Mouse (Mus musculus) stomach, postnatal 0 days (tissue): ENCODE results near the gene Glb1. TPM values are rescaled to one million over a fixed set of nuclear protein-coding genes. Genes with fewer than 3 reads are reported as not detected.

Experiments used
- ATAC-seq: fragments of 200-750 bp; cut with Nextera tagmentation; 2 replicates; pipeline ENCODE4 v1.8.0; 2017; ENCODE audit not compliant: low FRiP score, low TSS enrichment
- DNase-seq: peaks from one replicate; pipeline ENCODE4 v3.0.0-alpha.2; 2016; ENCODE audit warnings: low spot score
- H3K27ac ChIP-seq: fragments of 300-500 bp; sonication (generic); replicated peaks from 2 replicates; pipeline ENCODE4 v1.5.1; 2014; ENCODE audit warnings: mild to moderate bottlenecking, control low read depth
- H3K27me3 ChIP-seq: fragments of 300-500 bp; sonication (generic); 2 replicates; pipeline ENCODE4 v1.6.1; 2014; ENCODE audit warnings: low read length; ENCODE audit not compliant: control insufficient read depth, insufficient read depth
- H3K36me3 ChIP-seq: fragments of 300-500 bp; sonication (generic); 2 replicates; pipeline ENCODE4 v1.6.1; 2014; ENCODE audit warnings: low read length, mixed read lengths; ENCODE audit not compliant: control insufficient read depth, insufficient read depth
- H3K4me1 ChIP-seq: fragments of 300-500 bp; sonication (generic); replicated peaks from 2 replicates; pipeline ENCODE4 v1.6.1; 2014; ENCODE audit warnings: antibody characterized with exemption; ENCODE audit not compliant: control insufficient read depth, insufficient read depth
- H3K4me2 ChIP-seq: fragments of 300-500 bp; sonication (generic); replicated peaks from 2 replicates; pipeline ENCODE4 v1.6.1; 2014; ENCODE audit warnings: low read depth, mild to moderate bottlenecking, control low read depth, moderate library complexity
- H3K4me3 ChIP-seq: fragments of 300-500 bp; sonication (generic); 2 replicates; pipeline ENCODE4 v1.5.1; 2014; ENCODE audit warnings: low read depth, low read length, control low read depth
- H3K9ac ChIP-seq: fragments of 300-500 bp; sonication (generic); 2 replicates; pipeline ENCODE4 v1.6.1; 2014; ENCODE audit warnings: mild to moderate bottlenecking, low read length, control low read depth, mixed read lengths
- H3K9me3 ChIP-seq: fragments of 300-500 bp; sonication (generic); 2 replicates; pipeline ENCODE4 v1.6.1; 2016; ENCODE audit warnings: low read length; ENCODE audit not compliant: control insufficient read depth
- CTCF ChIP-seq: IDR thresholded peaks from 2 replicates; pipeline ENCODE4 v1.5.1; 2016; ENCODE audit warnings: antibody characterized with exemption, low read depth, mild to moderate bottlenecking, moderate library complexity
- EP300 ChIP-seq: optimal IDR thresholded peaks from 2 replicates; pipeline ENCODE3; 2016; ENCODE audit warnings: antibody characterized with exemption
- WGBS: fragments of 180-500 bp; shearing (Covaris S2); extraction: QIAGEN DNeasy Blood & Tissue Kit; methylation state at CpG from one replicate; pipeline ENCODE4 v1.1.7; 2014; 5-methylcytosine and 5-hydroxymethylcytosine counted together
- polyA plus RNA-seq: library from polyadenylated mRNA; unstranded; fragments of >200 nt; fragmentation: Nextera tagmentation; extraction: Ambion mirVana; gene quantifications from 2 replicates; pipeline ENCODE4 v1.2.1, GENCODE M21; 2015

Glb1 gene
- polyA plus RNA-seq, 1 experiment from 2014 or later = 28.2 TPM

GRCm38 (mm10) chr9:114413866-114414265 lies 13.0 kb downstream of the Glb1 start:
- Histone ChIP-seq H3K27ac (no peak overlapping the region), H3K36me3 (peaks cover 6% of the 10 kb centered on the region), H3K9me3 (no peaks in the 10 kb centered on the region), H3K4me1 (no peaks in the 10 kb centered on the region), H3K9ac (no peak overlapping the region), H3K4me2 (no peak overlapping the region), H3K4me3 (no peak overlapping the region), H3K27me3 (no peaks in the 10 kb centered on the region)
- no peak for DNase-seq
- TF ChIP-seq EP300 = no peak
- TF ChIP-seq CTCF = no peak
- WGBS = 76% methylated on average over 12 of the region's 12 CpGs
- ATAC-seq = no peak

GRCm38 (mm10) chr9:114415701-114416100 lies 14.8 kb downstream of the Glb1 start:
- ATAC-seq = peak; percentile 16; the same call in 1 of the 2 replicates
- Histone ChIP-seq H3K4me1 (no peaks in the 10 kb centered on the region), H3K4me3 (no peak overlapping the region), H3K27ac (0 out of 2 replicates have a peak overlapping the region, but pooled peaks have one; percentile 18), H3K9me3 (no peaks in the 10 kb centered on the region), H3K36me3 (no peaks in the 10 kb centered on the region; the same call in 1 of the 2 replicates), H3K9ac (no peak overlapping the region), H3K27me3 (no peaks in the 10 kb centered on the region), H3K4me2 (no peak overlapping the region)
- peak; percentile 54 for DNase-seq
- WGBS = 28% methylated on average over 11 of the region's 11 CpGs
- TF ChIP-seq EP300 = no peak
- TF ChIP-seq CTCF = peak; percentile 89

- Histone ChIP-seq H3K4me2 (no peak overlapping the region), H3K9me3 (no peaks in the 10 kb centered on the region), H3K36me3 (no peaks in the 10 kb centered on the region; the same call in 1 of the 2 replicates), H3K27ac (no peak overlapping the region), H3K27me3 (no peaks in the 10 kb centered on the region), H3K9ac (no peak overlapping the region), H3K4me3 (no peak overlapping the region), H3K4me1 (no peaks in the 10 kb centered on the region)
- DNase-seq = no peak
- TF ChIP-seq CTCF (no peak), EP300 (no peak)
- WGBS = 86% methylated on average over 21 of the region's 21 CpGs
- ATAC-seq = no peak
Observed at GRCm38 (mm10) chr9:114416646-114417517, 16.0 kb downstream of the Glb1 start.

GRCm38 (mm10) chr9:114418187-114418586 lies 17.3 kb downstream of the Glb1 start:
- no peaks in the 10 kb centered on the region for H3K4me1 ChIP-seq
- no peak for TF ChIP-seq EP300
- TF ChIP-seq CTCF = peak; percentile 81
- no peaks in the 10 kb centered on the region; the same call in 1 of the 2 replicates for H3K36me3 ChIP-seq
- WGBS = 88% methylated on average over 7 of the region's 7 CpGs
- no peak overlapping the region for H3K4me3 ChIP-seq
- no peak overlapping the region for H3K4me2 ChIP-seq
- H3K27ac ChIP-seq = no peak overlapping the region
- H3K27me3 ChIP-seq = no peaks in the 10 kb centered on the region
- DNase-seq (peak; percentile 53), ATAC-seq (no peak)
- H3K9me3 ChIP-seq = no peaks in the 10 kb centered on the region
- no peak overlapping the region for H3K9ac ChIP-seq

GRCm38 (mm10) chr9:114420443-114420842 lies 19.6 kb downstream of the Glb1 start:
- Histone ChIP-seq H3K9ac (no peak overlapping the region), H3K27ac (no peak overlapping the region), H3K27me3 (no peaks in the 10 kb centered on the region), H3K36me3 (no peaks in the 10 kb centered on the region; the same call in 1 of the 2 replicates), H3K4me1 (no peaks in the 10 kb centered on the region), H3K9me3 (no peaks in the 10 kb centered on the region), H3K4me2 (no peak overlapping the region), H3K4me3 (no peak overlapping the region)
- ATAC-seq (no peak), DNase-seq (no peak)
- 70% methylated on average over 8 of the region's 8 CpGs for WGBS
- TF ChIP-seq CTCF = no peak
- TF ChIP-seq EP300 = no peak

- Histone ChIP-seq H3K4me1 (no peaks in the 10 kb centered on the region), H3K4me2 (no peak overlapping the region), H3K9ac (no peak overlapping the region), H3K27me3 (no peaks in the 10 kb centered on the region), H3K27ac (no peak overlapping the region), H3K9me3 (no peaks in the 10 kb centered on the region), H3K4me3 (no peak overlapping the region), H3K36me3 (no peaks in the 10 kb centered on the region; the same call in 1 of the 2 replicates)
- TF ChIP-seq EP300 (no peak), CTCF (peak; percentile 40)
- DNase-seq = no peak
- ATAC-seq = no peak
- WGBS = 63% methylated on average over 3 of the region's 3 CpGs
Observed at GRCm38 (mm10) chr9:114421045-114421444, 20.2 kb downstream of the Glb1 start.
